In genomic region chr2:125033042-125033743, GRCm38 (mm10) we compare ENCODE assay signal across 10 mouse cellular contexts. TPM values are rescaled to one million over a fixed set of nuclear protein-coding genes. Genes with fewer than 3 reads are reported as not detected.
DNase-seq lines count a peak whose midpoint lies in the region; ATAC-seq lines count a peak whose summit lies in the region.
"Had no signal": no experiment of that assay in that cellular context is flagged by ENCODE, and none has a peak within 500 bp of the region (broad histone marks: within the 10 kb centered on the region; RNA-seq: fewer than 3 reads in every experiment).

No protein-coding gene starts in this region.

- no peak overlapping the region for H3K4me2 ChIP-seq in embryonic facial prominence, embryonic 15.5 days (replicated peaks)

- no peaks in the 10 kb centered on the region for H3K27me3 ChIP-seq in embryonic facial prominence, embryonic 15.5 days

- 39% methylated on average over 10 of the region's 10 CpGs for WGBS in embryonic facial prominence, embryonic 15.5 days

- H3K27ac ChIP-seq in embryonic facial prominence, embryonic 15.5 days (replicated peaks) = peak overlapping the region; percentile 63; the same call in 1 of the 2 replicates

- no peaks in the 10 kb centered on the region for H3K36me3 ChIP-seq in embryonic facial prominence, embryonic 15.5 days

- no peak overlapping the region for H3K4me3 ChIP-seq in embryonic facial prominence, embryonic 15.5 days (replicated peaks)
- H3K4me3 ChIP-seq: myocyte had no signal

- H3K4me1 ChIP-seq in embryonic facial prominence, embryonic 15.5 days = peaks cover 16% of the 10 kb centered on the region

- H3K9ac ChIP-seq in embryonic facial prominence, embryonic 15.5 days = no peak overlapping the region

- H3K9me3 ChIP-seq in embryonic facial prominence, embryonic 15.5 days (replicated peaks) = no peaks in the 10 kb centered on the region

- no peak for DNase-seq in frontal cortex, postnatal 14 days (ENCODE audit: low spot score in 2 of 2)
- peak; percentile 44 for DNase-seq in NIH3T3 (ENCODE audit: low read depth)
- DNase-seq in kidney, postnatal 25 days = peak; percentile 39 to 78
- DNase-seq in thymus, postnatal 25 days = no peak
- no peak for DNase-seq in c-Kit-positive CD71-positive TER-119-positive erythroid progenitor cells, embryonic 14.5 days (ENCODE audit: low spot score)
- no peak for DNase-seq in thymus, postnatal 0 days (ENCODE audit: low spot score)
- DNase-seq: thymus, adult 18-20 months had no signal

- peak; percentile 28; the same call in 1 of the 2 replicates for ATAC-seq in frontal cortex, adult (ENCODE audit: low TSS enrichment)
- peak; percentile 69; the same call in 1 of the 2 replicates for ATAC-seq in embryonic facial prominence, embryonic 15.5 days (ENCODE audit: insufficient number of reproducible peaks, low FRiP score, low TSS enrichment, low read depth)

RNA-seq across cellular contexts. Expression of gene Slc24a5, which starts 34.7 kb away (rescaled TPM):
- 10.8 and 11.4 TPM in 2 replicates for polyA plus RNA-seq in embryonic facial prominence, embryonic 15.5 days (2015; fragmentation: Nextera tagmentation; extraction: Ambion mirVana)
- polyA plus RNA-seq in thymus, postnatal 0 days (2015; fragmentation: Nextera tagmentation; extraction: Ambion mirVana) = 0.80 and 1.3 TPM in 2 replicates

Comparison
In these comparisons a context has a peak if more than half of its experiments do, and no peak if none do; other contexts are left out.
1. DNase-seq: peak in NIH3T3 (single experiment) and kidney, postnatal 25 days (2 of 2); none in frontal cortex, postnatal 14 days (0 of 2), thymus, postnatal 25 days (single experiment), c-Kit-positive CD71-positive TER-119-positive erythroid progenitor cells, embryonic 14.5 days (single experiment) and thymus, postnatal 0 days (single experiment).